Mouse (Mus musculus): Measurements from ENCODE around the gene Foxr2.

Foxr2 gene

GRCm38 (mm10) chrX:153118486-153118885, at the start of gene Foxr2:
Foxr2 (plus strand) TSS chrX:153118786.
- DNase-seq (ENCODE audit: low spot score in 2 of 2), result no peak

DNA sequence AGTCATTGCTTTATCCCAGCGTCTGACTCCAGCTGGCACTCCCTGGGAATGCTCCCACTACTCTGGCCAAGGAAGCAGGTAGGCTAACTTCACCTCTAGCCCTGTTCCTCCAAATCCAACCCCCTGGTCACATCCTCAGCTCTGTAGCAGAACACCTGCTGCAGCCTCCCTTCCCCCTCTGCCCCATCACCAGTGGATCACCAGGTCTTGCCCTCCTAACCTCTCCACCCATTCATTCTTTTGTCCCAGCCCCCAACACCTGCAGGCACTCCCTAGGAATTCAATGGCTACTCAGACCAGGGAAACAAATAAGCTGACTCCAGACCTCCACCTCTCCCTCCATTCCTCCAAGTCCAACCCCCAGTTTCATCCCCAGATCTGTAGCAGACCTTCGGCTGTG, 427 bp downstream of the Foxr2 start:
- DNase-seq (ENCODE audit: low spot score in 2 of 2), result no peak

DNA sequence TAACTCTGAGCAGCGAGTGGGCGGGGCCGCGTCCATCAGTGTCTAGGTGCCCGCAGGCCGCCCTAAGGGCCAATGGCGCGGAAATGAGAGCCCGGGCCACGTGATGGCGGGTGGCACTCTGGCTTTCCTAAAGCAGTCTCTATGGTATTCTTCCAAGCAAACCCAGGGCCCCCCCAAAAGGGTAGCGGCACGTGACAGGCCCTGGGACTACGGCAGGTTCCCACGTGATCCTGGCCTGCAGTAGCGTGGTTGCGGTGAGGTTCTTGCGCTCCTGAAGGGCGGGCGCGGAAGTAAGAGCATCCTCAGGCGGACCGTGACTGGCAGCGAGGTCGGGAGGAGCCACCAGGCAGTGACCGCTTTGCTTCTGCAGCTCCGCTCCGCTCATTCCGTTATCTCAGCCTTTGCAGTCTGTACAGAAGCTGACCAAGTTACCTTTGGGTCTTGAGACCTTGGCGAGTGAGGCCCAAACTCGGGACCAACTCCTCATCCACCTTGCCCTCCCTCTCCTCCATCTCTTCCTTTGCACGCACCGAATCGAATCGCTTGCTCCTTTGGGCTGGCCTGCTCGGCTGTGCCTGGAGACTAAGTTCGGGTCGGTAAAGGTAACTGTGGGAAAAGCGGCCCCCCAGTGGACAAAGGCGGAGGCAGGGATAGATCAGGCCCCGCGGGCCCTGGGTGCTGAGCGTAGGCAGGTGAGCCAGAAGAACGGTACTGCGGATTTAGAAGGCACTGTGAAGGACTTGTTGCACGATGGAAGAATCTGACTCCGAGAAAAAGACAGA, 21.3 kb downstream of the Foxr2 start, which contains the start of gene Rragb:
Rragb (plus strand) TSS at position 248 of the 782 bp plus-strand sequence.
- DNase-seq (ENCODE audit: low spot score in 2 of 2), result peak; percentile 54 to 71

- DNase-seq (ENCODE audit: low spot score in 2 of 2), result no peak
These were observed 24.1 kb downstream of the Foxr2 start for GRCm38 (mm10) chrX:153142656-153143055.

DNA sequence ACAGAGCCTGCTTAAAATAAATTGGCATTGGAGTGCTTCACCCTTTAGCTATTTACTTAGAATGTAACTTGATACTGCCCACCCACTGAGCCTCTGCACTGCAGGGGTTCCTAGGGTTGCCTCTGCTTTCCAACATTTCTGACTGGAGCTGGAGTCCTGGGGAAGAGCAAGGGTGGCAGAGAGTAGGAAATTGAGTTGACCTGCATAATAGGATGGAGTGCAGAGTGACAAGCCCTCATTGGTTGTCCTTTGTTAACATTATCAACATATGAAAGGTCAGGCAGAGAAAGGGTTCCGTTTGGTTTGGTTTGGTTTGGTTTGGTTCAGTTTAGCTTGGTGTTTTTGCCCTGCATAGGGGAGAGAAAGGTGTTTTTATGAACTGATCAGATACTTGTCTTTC, 33.2 kb downstream of the Foxr2 start:
- no peak for DNase-seq (ENCODE audit: low spot score in 2 of 2)

DNA sequence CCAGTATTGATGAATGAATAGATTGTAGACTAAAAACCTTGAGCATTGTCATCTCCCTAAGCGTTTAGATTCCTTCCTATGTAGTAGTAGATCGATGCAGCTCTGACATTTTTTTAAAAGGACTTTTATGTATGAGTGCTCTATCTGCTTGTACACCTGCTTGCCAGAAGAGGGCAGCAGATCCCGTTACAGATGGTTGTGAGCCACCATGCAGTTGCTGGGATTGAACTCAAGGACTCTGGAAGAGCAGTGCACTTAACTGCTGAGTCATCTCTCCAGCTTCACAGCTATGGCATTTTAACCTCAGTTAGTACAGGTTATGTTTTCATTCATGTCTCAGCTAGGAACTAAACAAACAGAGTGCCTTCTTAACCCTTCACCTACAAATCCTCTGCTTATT, 36.7 kb downstream of the Foxr2 start:
- DNase-seq (ENCODE audit: low spot score in 2 of 2), result no peak

DNA sequence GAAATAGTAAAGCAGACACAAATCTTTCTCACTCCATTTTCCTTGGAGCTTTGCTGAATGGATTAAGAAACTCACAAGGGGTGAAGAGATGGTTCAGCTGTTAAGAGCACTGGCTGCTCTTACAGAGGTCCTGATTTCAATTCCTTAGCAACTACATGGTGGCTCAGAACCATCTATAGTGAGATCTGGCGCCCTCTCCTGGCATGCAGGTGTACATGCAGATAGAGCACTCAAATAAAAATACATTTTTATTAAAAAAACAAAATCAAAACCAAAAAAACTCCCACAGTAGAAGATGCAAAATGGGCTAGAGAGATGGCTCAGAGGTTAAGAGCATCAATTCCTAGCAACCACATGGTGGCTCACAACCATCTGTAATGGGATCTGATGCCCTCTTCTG, 56.2 kb downstream of the Foxr2 start:
- DNase-seq (ENCODE audit: low spot score in 2 of 2), result no peak

DNA sequence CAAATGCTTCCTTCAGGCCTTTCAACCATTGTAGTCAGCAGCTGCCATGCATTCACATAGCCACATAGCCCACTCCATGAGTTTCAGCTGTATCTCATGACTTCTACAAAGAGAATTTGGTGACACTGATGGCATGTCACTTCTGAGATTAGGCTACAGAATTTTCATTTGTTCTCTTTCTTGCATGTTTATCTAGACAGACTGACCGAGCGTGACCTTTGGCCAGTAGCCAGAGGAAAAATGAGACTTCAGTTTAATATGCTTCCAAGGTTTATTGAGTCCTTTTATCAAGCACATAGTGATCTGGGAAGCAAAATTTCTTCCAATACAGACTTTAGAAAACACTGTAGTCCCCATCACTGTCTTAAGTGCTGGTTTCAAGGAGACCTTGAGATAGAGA, 63.6 kb downstream of the Foxr2 start:
- no peak for DNase-seq (ENCODE audit: low spot score in 2 of 2)

Measured in spleen, postnatal 4 days (tissue).